Mouse (Mus musculus) heart, postnatal 0 days (tissue): ENCODE results near the gene Kremen2.

Source experiments
- CTCF ChIP-seq: IDR thresholded peaks from 2 replicates; pipeline ENCODE4 v1.5.1; 2016; ENCODE audit warnings: antibody characterized with exemption, control low read depth, low read depth
- EP300 ChIP-seq: IDR thresholded peaks from 2 replicates; pipeline ENCODE4 v1.6.1; 2016; ENCODE audit warnings: antibody characterized with exemption, low read depth

DNA sequence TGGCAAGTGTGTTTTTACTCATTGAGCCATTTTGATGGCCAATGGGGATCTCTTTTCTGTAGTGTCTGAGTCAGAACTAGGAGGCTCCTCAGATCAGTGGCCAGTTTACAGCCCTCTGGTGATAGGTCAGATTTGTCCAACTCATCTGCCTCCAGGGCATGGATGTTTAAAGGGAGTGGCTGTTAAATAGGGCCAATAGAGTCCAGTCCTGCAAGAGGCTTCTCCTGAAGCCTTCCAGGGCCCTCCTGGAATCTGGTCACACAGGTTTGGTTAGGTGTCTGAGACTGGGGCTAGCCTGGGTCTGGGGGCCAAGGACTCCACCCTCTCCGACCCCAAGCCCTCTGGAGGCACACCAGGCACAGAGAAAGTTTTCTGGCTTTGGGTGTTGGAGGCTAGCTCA lies 51.1 kb downstream of the Kremen2 start:
- TF ChIP-seq CTCF, result no peak
- TF ChIP-seq EP300, result no peak
